Mouse (Mus musculus): ENCODE data around the gene Pdk2. TPM values are rescaled to one million over a fixed set of nuclear protein-coding genes. Genes with fewer than 3 reads are reported as not detected.
"Not testable (repeated sequence)": the region's sequence is repeated elsewhere in the genome, so short reads cannot be mapped to it uniquely, and the experiment has no call there.

The Pdk2 gene
- polyA plus RNA-seq, 1 experiment = 167 TPM

- Histone ChIP-seq H3K4me3 (ENCODE audit: low read depth, low read length) (no peak overlapping the region), H3K36me3 (ENCODE audit: control insufficient read depth, insufficient read depth, low read length) (no peaks in the 10 kb centered on the region), H3K27ac (ENCODE audit: insufficient read depth, low read depth, low read length) (no peak overlapping the region), H3K27me3 (ENCODE audit: control insufficient read depth, insufficient read depth, low read length) (peaks cover 20% of the 10 kb centered on the region), H3K4me1 (ENCODE audit: control insufficient read depth, insufficient read depth, insufficient read length, low read length) (no peaks in the 10 kb centered on the region)
- WGBS = 55% methylated on average over 3 of the region's 3 CpGs
- TF ChIP-seq CTCF (IDR thresholded peaks at IDR 0.05; ENCODE audit: extremely low read depth, insufficient read length, insufficient replicate concordance, low read depth, low read length) (no peak), POLR2A (IDR thresholded peaks at IDR 0.05; ENCODE audit: low read depth, low read length) (no peak)
These were observed 25.7 kb downstream of the Pdk2 start for GRCm38 (mm10) chr11:95015484-95015883.

GRCm38 (mm10) chr11:95012487-95012886, 28.7 kb downstream of the Pdk2 start:
- WGBS = 59% methylated on average over 3 of the region's 3 CpGs
- TF ChIP-seq CTCF (IDR thresholded peaks at IDR 0.05; ENCODE audit: extremely low read depth, insufficient read length, insufficient replicate concordance, low read depth, low read length) (no peak), POLR2A (IDR thresholded peaks at IDR 0.05; ENCODE audit: low read depth, low read length) (no peak)
- peaks cover 27% of the 10 kb centered on the region for H3K27me3 ChIP-seq (ENCODE audit: control insufficient read depth, insufficient read depth, low read length)
- peaks cover 4% of the 10 kb centered on the region; the same call in 1 of the 2 replicates for H3K4me1 ChIP-seq (ENCODE audit: control insufficient read depth, insufficient read depth, insufficient read length, low read length)
- H3K36me3 ChIP-seq (ENCODE audit: control insufficient read depth, insufficient read depth, low read length) = no peaks in the 10 kb centered on the region
- no peak overlapping the region for H3K27ac ChIP-seq (ENCODE audit: insufficient read depth, low read depth, low read length)
- no peak overlapping the region for H3K4me3 ChIP-seq (ENCODE audit: low read depth, low read length)

GRCm38 (mm10) chr11:95012075-95012474, 29.1 kb downstream of the Pdk2 start:
- no peak overlapping the region for H3K27ac ChIP-seq (ENCODE audit: insufficient read depth, low read depth, low read length)
- no peaks in the 10 kb centered on the region for H3K36me3 ChIP-seq (ENCODE audit: control insufficient read depth, insufficient read depth, low read length)
- H3K4me1 ChIP-seq (ENCODE audit: control insufficient read depth, insufficient read depth, insufficient read length, low read length) = peaks cover 6% of the 10 kb centered on the region; the same call in 1 of the 2 replicates
- peaks cover 27% of the 10 kb centered on the region for H3K27me3 ChIP-seq (ENCODE audit: control insufficient read depth, insufficient read depth, low read length)
- TF ChIP-seq POLR2A (IDR thresholded peaks at IDR 0.05; ENCODE audit: low read depth, low read length) (no peak), CTCF (IDR thresholded peaks at IDR 0.05; ENCODE audit: extremely low read depth, insufficient read length, insufficient replicate concordance, low read depth, low read length) (no peak)
- WGBS = 56% methylated on average over 3 of the region's 3 CpGs
- no peak overlapping the region for H3K4me3 ChIP-seq (ENCODE audit: low read depth, low read length)

GRCm38 (mm10) chr11:95011416-95011815, 29.7 kb downstream of the Pdk2 start:
- H3K27ac ChIP-seq (ENCODE audit: insufficient read depth, low read depth, low read length) = no peak overlapping the region
- peaks cover 27% of the 10 kb centered on the region for H3K27me3 ChIP-seq (ENCODE audit: control insufficient read depth, insufficient read depth, low read length)
- H3K4me1 ChIP-seq (ENCODE audit: control insufficient read depth, insufficient read depth, insufficient read length, low read length) = peaks cover 9% of the 10 kb centered on the region; the same call in 1 of the 2 replicates
- H3K36me3 ChIP-seq (ENCODE audit: control insufficient read depth, insufficient read depth, low read length) = no peaks in the 10 kb centered on the region
- WGBS = 17% methylated on average over 1 of the region's 1 CpGs
- no peak for TF ChIP-seq POLR2A (IDR thresholded peaks at IDR 0.05; ENCODE audit: low read depth, low read length)
- TF ChIP-seq CTCF (IDR thresholded peaks at IDR 0.05; ENCODE audit: extremely low read depth, insufficient read length, insufficient replicate concordance, low read depth, low read length) = no peak
- H3K4me3 ChIP-seq (ENCODE audit: low read depth, low read length) = no peak overlapping the region

- H3K4me3 ChIP-seq (ENCODE audit: low read depth, low read length); H3K36me3 ChIP-seq (ENCODE audit: control insufficient read depth, insufficient read depth, low read length); H3K27ac ChIP-seq (ENCODE audit: insufficient read depth, low read depth, low read length); H3K4me1 ChIP-seq (ENCODE audit: control insufficient read depth, insufficient read depth, insufficient read length, low read length): not testable (repeated sequence)
- peaks cover 27% of the 10 kb centered on the region for H3K27me3 ChIP-seq (ENCODE audit: control insufficient read depth, insufficient read depth, low read length)
- 41% methylated on average over 4 of the region's 4 CpGs for WGBS
These were observed 30.2 kb downstream of the Pdk2 start for GRCm38 (mm10) chr11:95010841-95011403.

GRCm38 (mm10) chr11:95010141-95010739, 30.9 kb downstream of the Pdk2 start:
- H3K27me3 ChIP-seq (ENCODE audit: control insufficient read depth, insufficient read depth, low read length) = peaks cover 27% of the 10 kb centered on the region
- no peak for TF ChIP-seq POLR2A (IDR thresholded peaks at IDR 0.05; ENCODE audit: low read depth, low read length)
- no peak for TF ChIP-seq CTCF (IDR thresholded peaks at IDR 0.05; ENCODE audit: extremely low read depth, insufficient read length, insufficient replicate concordance, low read depth, low read length)
- H3K4me3 ChIP-seq (ENCODE audit: low read depth, low read length) = peak overlapping the region; percentile 61
- WGBS = 9% methylated on average over 32 of the region's 40 CpGs
- peaks cover 9% of the 10 kb centered on the region; the same call in 1 of the 2 replicates for H3K4me1 ChIP-seq (ENCODE audit: control insufficient read depth, insufficient read depth, insufficient read length, low read length)
- peaks cover 4% of the 10 kb centered on the region; the same call in 1 of the 2 replicates for H3K36me3 ChIP-seq (ENCODE audit: control insufficient read depth, insufficient read depth, low read length)
- no peak overlapping the region for H3K27ac ChIP-seq (ENCODE audit: insufficient read depth, low read depth, low read length)

GRCm38 (mm10) chr11:95009629-95010014, 31.5 kb downstream of the Pdk2 start, which contains the start of gene Samd14:
Gene Samd14, plus strand, starts transcription at chr11:95009879.
- Histone ChIP-seq H3K36me3 (ENCODE audit: control insufficient read depth, insufficient read depth, low read length) (peaks cover 9% of the 10 kb centered on the region), H3K27me3 (ENCODE audit: control insufficient read depth, insufficient read depth, low read length) (peaks cover 27% of the 10 kb centered on the region), H3K4me3 (ENCODE audit: low read depth, low read length) (peak within 1 kb of the TSS; percentile 61), H3K27ac (ENCODE audit: insufficient read depth, low read depth, low read length) (no peak within 1 kb of the TSS), H3K4me1 (ENCODE audit: control insufficient read depth, insufficient read depth, insufficient read length, low read length) (peaks cover 9% of the 10 kb centered on the region; the same call in 1 of the 2 replicates)
- WGBS = under 1% methylated on average over 32 of the region's 32 CpGs
- 0 out of 2 replicates have a peak, but pooled peaks have one; percentile 12 for TF ChIP-seq POLR2A (IDR thresholded peaks at IDR 0.05; ENCODE audit: low read depth, low read length)
- no peak for TF ChIP-seq CTCF (IDR thresholded peaks at IDR 0.05; ENCODE audit: extremely low read depth, insufficient read length, insufficient replicate concordance, low read depth, low read length)
